Mouse (Mus musculus) forebrain, embryonic 12.5 days (tissue): Measurements from ENCODE around the gene Fancm. TPM values are rescaled to one million over a fixed set of nuclear protein-coding genes. Genes with fewer than 3 reads are reported as not detected.
"Not testable (repeated sequence)": the region's sequence is repeated elsewhere in the genome, so short reads cannot be mapped to it uniquely, and the experiment has no call there.

Source experiments
- ATAC-seq: fragments of 200-750 bp; cut with Nextera tagmentation; 2 replicates; pipeline ENCODE4 v1.8.0; 2017; ENCODE audit warnings: moderate TSS enrichment; ENCODE audit not compliant: low FRiP score
- H3K27ac ChIP-seq: fragments of 300-500 bp; sonication (generic); 2 replicates; pipeline ENCODE4 v1.5.1; 2016; ENCODE audit warnings: mild to moderate bottlenecking
- H3K27me3 ChIP-seq: fragments of 300-500 bp; sonication (generic); 2 replicates; pipeline ENCODE4 v1.6.1; 2016; ENCODE audit warnings: mild to moderate bottlenecking
- H3K36me3 ChIP-seq: fragments of 300-500 bp; sonication (generic); replicated peaks from 2 replicates; pipeline ENCODE4 v1.6.1; 2016; ENCODE audit warnings: mild to moderate bottlenecking
- H3K4me1 ChIP-seq: fragments of 300-500 bp; sonication (generic); 2 replicates; pipeline ENCODE4 v1.6.1; 2016
- H3K4me2 ChIP-seq: fragments of 300-500 bp; sonication (generic); 2 replicates; pipeline ENCODE4 v1.6.1; 2016; ENCODE audit warnings: mild to moderate bottlenecking, moderate library complexity
- H3K4me3 ChIP-seq: fragments of 300-500 bp; sonication (generic); replicated peaks from 2 replicates; pipeline ENCODE4 v1.5.1; 2016; ENCODE audit warnings: mild to moderate bottlenecking
- H3K9ac ChIP-seq: fragments of 300-500 bp; sonication (generic); 2 replicates; pipeline ENCODE4 v1.6.1; 2016; ENCODE audit warnings: mild to moderate bottlenecking
- H3K9me3 ChIP-seq: fragments of 300-500 bp; sonication (generic); 2 replicates; pipeline ENCODE4 v1.6.1; 2016
- WGBS: fragments of 180-500 bp; shearing (Covaris S2); methylation state at CpG from one replicate; pipeline ENCODE4 v1.1.7; 2016; 5-methylcytosine and 5-hydroxymethylcytosine counted together
- polyA plus RNA-seq: library from polyadenylated mRNA; unstranded; fragments of >200 nt; fragmentation: Nextera tagmentation; extraction: Ambion mirVana; gene quantifications from 2 replicates; pipeline ENCODE4 v1.2.1, GENCODE M21; 2016

The Fancm gene
- polyA plus RNA-seq, 1 experiment from 2014 or later, result 15.4 TPM

DNA sequence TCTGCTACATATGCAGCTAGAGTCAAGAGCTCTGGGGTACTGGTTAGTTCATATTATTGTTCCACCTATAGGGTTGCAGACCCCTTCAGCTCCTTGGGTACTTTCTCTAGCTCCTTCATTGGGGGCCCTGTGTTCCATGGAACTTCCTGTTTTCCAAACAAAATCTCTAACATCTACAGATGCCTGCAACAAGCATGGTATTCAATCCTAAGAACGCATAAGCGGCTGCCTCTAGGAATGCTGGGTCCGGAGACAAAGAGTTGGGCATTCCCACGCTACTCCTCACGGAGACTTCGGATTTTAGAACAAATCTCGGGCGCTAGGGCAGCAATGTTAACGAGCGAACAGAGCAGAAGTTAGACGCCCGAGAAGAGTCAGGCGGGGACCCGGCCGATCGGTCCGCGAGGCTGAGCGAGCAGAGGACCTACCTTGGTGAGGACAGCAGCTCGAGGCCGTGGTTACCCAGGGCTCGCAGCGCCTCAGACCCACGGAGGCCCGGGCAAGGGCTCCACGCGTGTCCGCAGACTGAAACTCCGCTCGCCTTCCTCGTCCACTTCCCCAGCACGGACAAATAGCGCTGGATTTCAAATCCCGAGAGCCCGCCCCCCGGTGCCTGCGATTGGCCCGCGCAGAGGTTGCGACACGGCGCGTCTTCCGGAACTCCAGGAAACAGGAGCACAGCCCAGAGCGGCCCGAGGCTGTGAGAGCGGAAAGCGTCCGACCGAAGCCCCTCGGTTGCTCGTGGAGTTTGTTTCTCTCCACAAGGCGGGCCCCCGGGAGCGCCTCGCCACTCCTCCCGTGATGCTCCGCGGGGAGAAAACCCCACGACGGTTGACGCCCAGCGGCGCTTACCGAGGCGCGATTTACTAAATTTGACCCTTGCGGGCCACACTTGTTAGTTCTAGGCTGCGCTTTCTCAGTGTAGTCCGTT lies 96.9 kb downstream of the Fancm start, which contains the start of gene Mis18bp1:
Mis18bp1 (minus strand) TSS at position 584 of the 931 bp plus-strand sequence.
- peak; percentile 99 for ATAC-seq
- Histone ChIP-seq H3K36me3 (peaks cover 4% of the 10 kb centered on the region; the same call in 1 of the 2 replicates), H3K27me3 (no peaks in the 10 kb centered on the region), H3K4me1 (peaks cover 14% of the 10 kb centered on the region), H3K9ac (peak within 1 kb of the TSS; percentile 79), H3K4me2 (peak within 1 kb of the TSS; percentile 59), H3K9me3 (peaks cover 8% of the 10 kb centered on the region), H3K4me3 (peak within 1 kb of the TSS; percentile 81), H3K27ac (peak within 1 kb of the TSS; percentile 92)
- under 1% methylated on average over 70 of the region's 70 CpGs for WGBS

DNA sequence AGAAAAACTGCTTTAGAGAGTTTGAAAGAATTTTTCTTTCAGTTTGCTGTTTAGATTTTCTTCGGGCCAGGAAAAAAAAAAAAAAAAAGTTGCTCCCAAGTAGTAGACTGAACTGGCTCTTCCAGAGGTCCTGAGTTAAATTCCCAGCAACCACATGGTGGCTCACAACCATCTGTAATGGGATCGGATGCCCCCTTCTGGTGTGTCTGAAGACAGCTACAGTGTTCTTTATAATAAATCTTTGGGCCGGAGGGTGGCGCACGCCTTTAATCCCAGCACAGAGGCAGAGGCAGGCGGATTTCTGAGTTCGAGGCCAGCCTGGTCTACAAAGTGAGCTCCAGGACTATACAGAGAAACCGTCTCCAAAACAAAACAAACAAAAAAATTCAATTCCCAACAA lies 97.6 kb downstream of the Fancm start:
- WGBS, result 28% methylated on average over 8 of the region's 8 CpGs
- ATAC-seq, result peak; percentile 49
- H3K27me3 ChIP-seq, H3K36me3 ChIP-seq, H3K9me3 ChIP-seq: not testable (repeated sequence)
- H3K4me2 ChIP-seq, result peak overlapping the region; percentile 59
- H3K9ac ChIP-seq, result peak overlapping the region; percentile 79; the same call in 1 of the 2 replicates
- H3K4me1 ChIP-seq, result peaks cover 14% of the 10 kb centered on the region
- peak overlapping the region; percentile 92 for H3K27ac ChIP-seq
- H3K4me3 ChIP-seq, result peak overlapping the region; percentile 81

DNA sequence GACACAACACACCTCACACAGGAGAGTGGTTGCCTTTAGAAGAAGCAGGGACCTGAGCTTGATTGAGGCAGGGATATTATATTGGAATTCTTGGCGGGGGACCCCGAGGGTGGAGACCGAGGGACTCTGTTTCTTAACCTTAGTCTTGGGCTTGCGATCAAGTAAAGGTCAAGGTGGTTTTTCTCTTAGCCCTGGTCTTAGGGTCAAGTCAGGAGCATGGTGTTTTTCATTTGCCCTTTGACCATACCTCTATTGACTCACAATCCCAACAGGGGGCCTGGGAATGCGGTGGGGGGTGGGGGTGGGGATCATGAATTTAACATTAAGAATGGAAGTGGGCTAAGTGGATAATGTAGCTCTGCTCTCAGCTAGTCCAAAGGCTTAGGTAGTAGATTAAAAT lies 98.3 kb downstream of the Fancm start:
- H3K4me1 ChIP-seq, result peaks cover 14% of the 10 kb centered on the region
- no peak for ATAC-seq
- H3K9me3 ChIP-seq, result no peaks in the 10 kb centered on the region
- H3K27me3 ChIP-seq, result no peaks in the 10 kb centered on the region
- 92% methylated on average over 5 of the region's 5 CpGs for WGBS
- H3K27ac ChIP-seq, result no peak overlapping the region
- no peak overlapping the region for H3K4me2 ChIP-seq
- no peak overlapping the region for H3K4me3 ChIP-seq
- H3K9ac ChIP-seq, result no peak overlapping the region
- no peaks in the 10 kb centered on the region for H3K36me3 ChIP-seq

Other genes starting within 250 kb of the Fancm start
- 2.7 and 3.4 TPM in 2 replicates for gene Gm527, start 157.7 kb upstream of the Fancm start, polyA plus RNA-seq
- gene Klhl28, start 110.1 kb upstream of the Fancm start, polyA plus RNA-seq, result 17.6 and 19.9 TPM in 2 replicates
- 31.4 and 32.4 TPM in 2 replicates for gene Togaram1, start 109.8 kb upstream of the Fancm start, polyA plus RNA-seq
- 69.4 and 71.1 TPM in 2 replicates for gene Prpf39, start 39.3 kb upstream of the Fancm start, polyA plus RNA-seq
- gene Fkbp3, start 1.6 kb upstream of the Fancm start, polyA plus RNA-seq, result 660 and 664 TPM in 2 replicates
- gene Mis18bp1, start 97.0 kb downstream of the Fancm start, polyA plus RNA-seq, result 83.4 and 87.2 TPM in 2 replicates
- gene Wdr20rt, start 149.9 kb downstream of the Fancm start, polyA plus RNA-seq, result not detected in 2 replicates